Mouse (Mus musculus) liver, adult 2 months (tissue): Measurements from ENCODE around the gene Gm17334.
A peak's percentile ranks its signal among the peaks of the same experiment; 100 is the strongest.

Experiments
- CTCF ChIP-seq: fragments of 200-500 bp; IDR thresholded peaks from 2 replicates; pipeline ENCODE4 v1.5.1; 2011; ENCODE audit warnings: low read depth, low read length, control low read depth
- POLR2A ChIP-seq: fragments of 200-500 bp; IDR thresholded peaks from 2 replicates; pipeline ENCODE4 v1.6.1; 2011; ENCODE audit warnings: low read length, control low read depth; ENCODE audit not compliant: insufficient read depth; ENCODE audit errors: extremely low read depth

GRCm38 (mm10) chr11:53735682-53736245 is 37.2 kb downstream of the Gm17334 start:
- TF ChIP-seq CTCF (peak; percentile 94), POLR2A (no peak)
